Mouse (Mus musculus): ENCODE measurements around the gene Kcnd2. TPM values are rescaled to one million over a fixed set of nuclear protein-coding genes. Genes with fewer than 3 reads are reported as not detected.

The Kcnd2 gene
- total RNA-seq, 2 experiments from 2014 or later = 103 to 111 TPM

GRCm38 (mm10) chr6:21684252-21684651, 468.9 kb downstream of the Kcnd2 start:
- DNase-seq (ENCODE audit: low spot score in 2 of 2) = no peak

- DNase-seq (ENCODE audit: low spot score in 2 of 2) = no peak
Observed at GRCm38 (mm10) chr6:21686388-21686787, 471.1 kb downstream of the Kcnd2 start.

GRCm38 (mm10) chr6:21692861-21693350, 477.6 kb downstream of the Kcnd2 start:
- DNase-seq (ENCODE audit: low spot score in 2 of 2) = no peak

GRCm38 (mm10) chr6:21697641-21698040, 482.3 kb downstream of the Kcnd2 start:
- no peak for DNase-seq (ENCODE audit: low spot score in 2 of 2)

- no peak for DNase-seq (ENCODE audit: low spot score in 2 of 2)
Observed at GRCm38 (mm10) chr6:21701131-21701530, 485.8 kb downstream of the Kcnd2 start.

- no peak for DNase-seq (ENCODE audit: low spot score in 2 of 2)
Observed at GRCm38 (mm10) chr6:21709228-21709627, 493.9 kb downstream of the Kcnd2 start.

GRCm38 (mm10) chr6:21719121-21719520, 503.8 kb downstream of the Kcnd2 start:
- DNase-seq (ENCODE audit: low spot score in 2 of 2) = no peak

GRCm38 (mm10) chr6:21722238-21722637, 506.9 kb downstream of the Kcnd2 start:
- no peak for DNase-seq (ENCODE audit: low spot score in 2 of 2)

- DNase-seq (ENCODE audit: low spot score in 2 of 2) = no peak
Observed at GRCm38 (mm10) chr6:21740606-21741005, 525.3 kb downstream of the Kcnd2 start.

- no peak for DNase-seq (ENCODE audit: low spot score in 2 of 2)
Observed at GRCm38 (mm10) chr6:21744615-21745266, 529.4 kb downstream of the Kcnd2 start.

- no peak for DNase-seq (ENCODE audit: low spot score in 2 of 2)
Observed at GRCm38 (mm10) chr6:21747536-21747935, 532.2 kb downstream of the Kcnd2 start.

GRCm38 (mm10) chr6:21767787-21768221, 552.5 kb downstream of the Kcnd2 start:
- DNase-seq (ENCODE audit: low spot score in 2 of 2) = no peak

- no peak for DNase-seq (ENCODE audit: low spot score in 2 of 2)
Observed at GRCm38 (mm10) chr6:21768745-21769446, 553.6 kb downstream of the Kcnd2 start.

GRCm38 (mm10) chr6:21769447-21769809, 554.1 kb downstream of the Kcnd2 start:
- DNase-seq (ENCODE audit: low spot score in 2 of 2) = no peak

GRCm38 (mm10) chr6:21774213-21774916, 559.1 kb downstream of the Kcnd2 start:
- DNase-seq (ENCODE audit: low spot score in 2 of 2) = no peak

All from layer of hippocampus, postnatal 10 days (tissue).